Mouse (Mus musculus) layer of hippocampus, postnatal 25 days (tissue): ENCODE results near the gene Gm21953. TPM values are rescaled to one million over a fixed set of nuclear protein-coding genes. Genes with fewer than 3 reads are reported as not detected.
"Not testable (repeated sequence)": the region's sequence is repeated elsewhere in the genome, so short reads cannot be mapped to it uniquely, and the experiment has no call there.

Experiments used
- DNase-seq, 2 experiments: peaks; one replicate each; pipeline ENCODE4 v3.0.0; 2022; ENCODE audit warnings: mixed read lengths in 2 of 2, low spot score in 1 of 2; ENCODE audit errors: extremely low spot score in 1 of 2
- total RNA-seq, 2 experiments: library from RNA; stranded (reverse); gene quantifications; 2 replicates each; pipeline ENCODE4 v1.2.3; 2021

Gm21953 gene
- not detected for total RNA-seq

GRCm38 (mm10) chr4:42293967-42294366 lies at the start of gene Gm21953:
Gene Gm21953, plus strand, starts transcription at chr4:42294267.
- DNase-seq = not testable (repeated sequence)

- not testable (repeated sequence) for DNase-seq
Observed at GRCm38 (mm10) chr4:42255467-42255866, 38.6 kb upstream of the Gm21953 start, which contains the start of gene Ccl21b. Gene Ccl21b, plus strand, starts transcription at chr4:42255767.

- DNase-seq = not testable (repeated sequence)
Observed at GRCm38 (mm10) chr4:42318034-42318433, 24.0 kb downstream of the Gm21953 start, which contains the start of gene Fam205a3. Gene Fam205a3, plus strand, starts transcription at chr4:42318334.

Other genes with a start within 250 kb of the Gm21953 start
- gene Gm3893, start 203.1 kb upstream of the Gm21953 start, total RNA-seq = not detected
- gene Gm13304, start 179.4 kb upstream of the Gm21953 start, total RNA-seq = 10 to 100 TPM in 1 of 2 experiments, 1 to 10 TPM in 1; 8.9 to 15.5 TPM
- 10 to 100 TPM in 1 of 2 experiments, 1 to 10 TPM in 1; 4.6 to 11.6 TPM for gene Gm13306, start 140.8 kb upstream of the Gm21953 start, total RNA-seq
- gene Gm13305, start 125.7 kb upstream of the Gm21953 start, total RNA-seq = 1 to 10 TPM; 1.7 to 3.0 TPM
- gene Gm10600, start 53.6 kb upstream of the Gm21953 start, total RNA-seq = 1 to 10 TPM; 5.0 to 8.3 TPM
- gene Ccl21b, start 38.5 kb upstream of the Gm21953 start, total RNA-seq = not detected
- under 1 TPM in 1 of 2 experiments, not detected in 1; 0.52 TPM for gene Fam205a3, start 24.1 kb downstream of the Gm21953 start, total RNA-seq
- gene Gm21586, start 145.1 kb downstream of the Gm21953 start, total RNA-seq = not detected
- 1 to 10 TPM; 2.1 to 2.8 TPM for gene Gm2163, start 172.5 kb downstream of the Gm21953 start, total RNA-seq
- under 1 TPM in 1 of 2 experiments, not detected in 1; 0.52 TPM for gene Fam205a2, start 233.9 kb downstream of the Gm21953 start, total RNA-seq